Mouse (Mus musculus) heart, adult 2 months (tissue): ENCODE measurements around the gene Fgfr2.

ENCODE experiments used
- CTCF ChIP-seq: fragments of 200-600 bp; IDR thresholded peaks from 2 replicates; pipeline ENCODE4 v1.8.1; 2022; ENCODE audit warnings: antibody characterized with exemption, mild to moderate bottlenecking, moderate library complexity
- EP300 ChIP-seq: fragments of 200-500 bp; IDR thresholded peaks from 2 replicates; pipeline ENCODE4 v1.6.1; 2011; ENCODE audit warnings: low read depth, low read length, control low read depth; ENCODE audit not compliant: insufficient read depth
- POLR2A ChIP-seq: fragments of 200-500 bp; IDR thresholded peaks from 2 replicates; pipeline ENCODE4 v1.6.1; 2011; ENCODE audit warnings: mild to moderate bottlenecking, low read depth, low read length, control low read depth; ENCODE audit not compliant: insufficient read depth

- TF ChIP-seq POLR2A (no peak), EP300 (no peak), CTCF (no peak)
Observed at GRCm38 (mm10) chr7:132753518-132754388, 369.4 kb downstream of the Fgfr2 start.
